Mouse (Mus musculus) liver, embryonic 14.5 days (tissue): ENCODE results near the gene Smyd3. TPM values are rescaled to one million over a fixed set of nuclear protein-coding genes. Genes with fewer than 3 reads are reported as not detected.

Source experiments
- ATAC-seq: fragments of 200-750 bp; cut with Nextera tagmentation; 2 replicates; pipeline ENCODE4 v1.8.0; 2017; ENCODE audit warnings: moderate number of reproducible peaks, mild to moderate bottlenecking, moderate library complexity; ENCODE audit not compliant: insufficient read depth
- DNase-seq, 3 experiments: peaks; one replicate each; pipeline ENCODE4 v3.0.0-alpha.2; 2012 to 2013; ENCODE audit warnings: low read depth in 3 of 3, low spot score in 3 of 3
- H3K27ac ChIP-seq: fragments of 300-500 bp; sonication (generic); 2 replicates; pipeline ENCODE4 v1.5.1; 2014; ENCODE audit warnings: moderate library complexity, mild to moderate bottlenecking, control low read depth, inconsistent platforms
- H3K27me3 ChIP-seq: fragments of 300-500 bp; sonication (generic); 2 replicates; pipeline ENCODE4 v1.6.1; 2014; ENCODE audit warnings: mild to moderate bottlenecking, low read length, moderate library complexity; ENCODE audit not compliant: control insufficient read depth, insufficient read depth
- H3K36me3 ChIP-seq: fragments of 300-500 bp; sonication (generic); replicated peaks from 2 replicates; pipeline ENCODE4 v1.6.1; 2014; ENCODE audit warnings: low read depth; ENCODE audit not compliant: control insufficient read depth, insufficient read depth
- H3K4me1 ChIP-seq, 2 experiments: fragments of 200-500 bp in 1 of 2; fragments of 300-500 bp in 1 of 2; sonication (generic) in 1 of 2; replicated peaks; 2 replicates each; pipeline ENCODE4 v1.6.1; 2012 to 2014; ENCODE audit warnings: antibody characterized with exemption in 1 of 2, inconsistent platforms in 1 of 2, low read length in 1 of 2; ENCODE audit not compliant: control insufficient read depth in 2 of 2, insufficient read depth in 2 of 2
- H3K4me2 ChIP-seq: fragments of 300-500 bp; sonication (generic); 2 replicates; pipeline ENCODE4 v1.6.1; 2014; ENCODE audit warnings: low read depth, mild to moderate bottlenecking, control low read depth, moderate library complexity
- H3K4me3 ChIP-seq, 2 experiments: fragments of 200-500 bp in 1 of 2; fragments of 300-500 bp in 1 of 2; sonication (generic) in 1 of 2; 2 replicates each; pipeline ENCODE4 v1.5.1; 2012 to 2014; ENCODE audit warnings: low read depth in 2 of 2, low read length in 2 of 2, mild to moderate bottlenecking in 2 of 2, control low read depth in 1 of 2, inconsistent platforms in 1 of 2, moderate library complexity in 1 of 2; ENCODE audit not compliant: insufficient read depth in 1 of 2
- H3K9ac ChIP-seq: fragments of 300-500 bp; sonication (generic); replicated peaks from 2 replicates; pipeline ENCODE4 v1.6.1; 2014; ENCODE audit warnings: mild to moderate bottlenecking, control low read depth, moderate library complexity
- H3K9me3 ChIP-seq: fragments of 300-500 bp; sonication (generic); 2 replicates; pipeline ENCODE4 v1.6.1; 2016; ENCODE audit warnings: low read length, mixed read lengths; ENCODE audit not compliant: control insufficient read depth
- CTCF ChIP-seq: IDR thresholded peaks from 2 replicates; pipeline ENCODE4 v1.5.1; 2016; ENCODE audit warnings: antibody characterized with exemption, low read depth, control low read depth
- EP300 ChIP-seq: IDR thresholded peaks from 2 replicates; pipeline ENCODE4 v1.6.1; 2016; ENCODE audit warnings: antibody characterized with exemption, low read depth
- WGBS: fragments of 180-500 bp; shearing (Covaris S2); extraction: QIAGEN DNeasy Blood & Tissue Kit; methylation state at CpG from one replicate; pipeline ENCODE4 v1.1.7; 2014; ENCODE audit not compliant: insufficient replicate concordance; 5-methylcytosine and 5-hydroxymethylcytosine counted together
- polyA plus RNA-seq, 2 experiments: library from polyadenylated mRNA; depleted of rRNA in 1 of 2; stranded (reverse) in 1 of 2; unstranded in 1 of 2; fragments of >200 nt; fragmentation: Nextera tagmentation in 1 of 2; extraction: Ambion mirVana in 1 of 2; gene quantifications; 2 replicates each; pipeline versions ENCODE4 v1.2.1 to v1.2.3; 2012 to 2014

Gene Smyd3
- polyA plus RNA-seq, 2 experiments: 2.6 to 6.6 TPM

GRCm38 (mm10) chr1:179254531-179254930 is 263.3 kb downstream of the Smyd3 start:
- no peak overlapping the region for H3K4me3 ChIP-seq
- no peaks in the 10 kb centered on the region for H3K9me3 ChIP-seq
- no peak for TF ChIP-seq EP300
- no peak for TF ChIP-seq CTCF
- ATAC-seq (no peak), DNase-seq (no peak)
- no peaks in the 10 kb centered on the region for H3K27me3 ChIP-seq
- no peaks in the 10 kb centered on the region for H3K4me1 ChIP-seq
- no peak overlapping the region for H3K9ac ChIP-seq
- no peak overlapping the region for H3K27ac ChIP-seq
- WGBS: 50% methylated on average over 3 of the region's 3 CpGs
- no peak overlapping the region for H3K4me2 ChIP-seq
- H3K36me3 ChIP-seq: no peaks in the 10 kb centered on the region

GRCm38 (mm10) chr1:179252611-179253010 is 265.2 kb downstream of the Smyd3 start:
- no peak overlapping the region for H3K27ac ChIP-seq
- H3K9me3 ChIP-seq: no peaks in the 10 kb centered on the region
- TF ChIP-seq EP300 (no peak), CTCF (no peak)
- H3K36me3 ChIP-seq: no peaks in the 10 kb centered on the region
- H3K4me3 ChIP-seq: no peak overlapping the region
- no peak for ATAC-seq
- 62% methylated on average over 4 of the region's 4 CpGs for WGBS
- no peak overlapping the region for H3K4me2 ChIP-seq
- peaks cover 0 to 2% of the 10 kb centered on the region in 2 experiments; a peak in 2 of 4 replicates for H3K4me1 ChIP-seq
- H3K27me3 ChIP-seq: no peaks in the 10 kb centered on the region
- no peak overlapping the region for H3K9ac ChIP-seq
- DNase-seq: no peak

GRCm38 (mm10) chr1:179250388-179250787 is 267.5 kb downstream of the Smyd3 start:
- H3K9ac ChIP-seq: no peak overlapping the region
- 87% methylated on average over 3 of the region's 3 CpGs for WGBS
- no peaks in the 10 kb centered on the region for H3K9me3 ChIP-seq

GRCm38 (mm10) chr1:179243554-179243953 is 274.3 kb downstream of the Smyd3 start:
- TF ChIP-seq EP300 (no peak), CTCF (no peak)
- Histone ChIP-seq H3K4me1 (peaks cover 0 to 2% of the 10 kb centered on the region in 2 experiments; a peak in 2 of 4 replicates), H3K27ac (no peak overlapping the region), H3K27me3 (no peaks in the 10 kb centered on the region), H3K9me3 (no peaks in the 10 kb centered on the region), H3K36me3 (no peaks in the 10 kb centered on the region), H3K4me2 (no peak overlapping the region), H3K4me3 (no peak overlapping the region), H3K9ac (no peak overlapping the region)
- ATAC-seq (no peak), DNase-seq (no peak)
- 67% methylated on average over 8 of the region's 8 CpGs for WGBS

More at GRCm38 (mm10) chr1:179250388-179250787, 267.5 kb downstream of the Smyd3 start:
- no peak overlapping the region for H3K4me3 ChIP-seq
- TF ChIP-seq CTCF (no peak), EP300 (no peak)
- DNase-seq (no peak), ATAC-seq (no peak)
- peaks cover 0 to 2% of the 10 kb centered on the region in 2 experiments; a peak in 2 of 4 replicates for H3K4me1 ChIP-seq
- H3K27ac ChIP-seq: no peak overlapping the region
- no peaks in the 10 kb centered on the region for H3K27me3 ChIP-seq
- H3K4me2 ChIP-seq: no peak overlapping the region
- H3K36me3 ChIP-seq: no peaks in the 10 kb centered on the region

GRCm38 (mm10) chr1:179240663-179241279 is 277.1 kb downstream of the Smyd3 start:
- H3K9me3 ChIP-seq: no peaks in the 10 kb centered on the region
- no peak overlapping the region for H3K27ac ChIP-seq
- no peak overlapping the region for H3K4me3 ChIP-seq
- H3K4me2 ChIP-seq: no peak overlapping the region
- H3K4me1 ChIP-seq: peaks cover 0 to 7% of the 10 kb centered on the region in 2 experiments; a peak in 2 of 4 replicates
- 42% methylated on average over 6 of the region's 6 CpGs for WGBS
- no peaks in the 10 kb centered on the region for H3K36me3 ChIP-seq
- H3K27me3 ChIP-seq: no peaks in the 10 kb centered on the region
- TF ChIP-seq CTCF: no peak
- no peak for TF ChIP-seq EP300
- no peak overlapping the region for H3K9ac ChIP-seq
- no peak for ATAC-seq
- no peak for DNase-seq
